ENCODE assay signal across 8 mouse cellular contexts in genomic region chr11:117781199-117781821, GRCm38 (mm10). TPM values are rescaled to one million over a fixed set of nuclear protein-coding genes. Genes with fewer than 3 reads are reported as not detected.
A peak's percentile ranks its signal among the peaks of the same experiment; 100 is the strongest.
DNase-seq lines count a peak whose midpoint lies in the region; ATAC-seq lines count a peak whose summit lies in the region.

No protein-coding gene starts in this region.

- H3K4me3 ChIP-seq in forebrain, embryonic 10.5 days: peak overlapping the region; percentile 55
- H3K4me3 ChIP-seq in forebrain, embryonic 16.5 days (replicated peaks; ENCODE audit: low read length): no peak overlapping the region
- H3K4me3 ChIP-seq in heart, embryonic 11.5 days (ENCODE audit: low read depth, low read length): peak overlapping the region; percentile 52
- H3K4me3 ChIP-seq in kidney, embryonic 15.5 days (replicated peaks): peak overlapping the region; percentile 61

- no peaks in the 10 kb centered on the region for H3K9me3 ChIP-seq in forebrain, embryonic 10.5 days
- no peaks in the 10 kb centered on the region for H3K9me3 ChIP-seq in forebrain, embryonic 16.5 days (ENCODE audit: control insufficient read depth, low read length)
- H3K9me3 ChIP-seq in heart, embryonic 11.5 days (replicated peaks; ENCODE audit: control insufficient read depth, low read length): no peaks in the 10 kb centered on the region
- no peaks in the 10 kb centered on the region for H3K9me3 ChIP-seq in kidney, embryonic 15.5 days (replicated peaks)

- peaks cover 68% of the 10 kb centered on the region for H3K4me1 ChIP-seq in forebrain, embryonic 10.5 days
- peaks cover 26% of the 10 kb centered on the region for H3K4me1 ChIP-seq in forebrain, embryonic 16.5 days (replicated peaks; ENCODE audit: control insufficient read depth, insufficient read depth, low read length)
- peaks cover 46% of the 10 kb centered on the region for H3K4me1 ChIP-seq in heart, embryonic 11.5 days (ENCODE audit: control insufficient read depth, insufficient read depth, low read length)
- peaks cover 66% of the 10 kb centered on the region for H3K4me1 ChIP-seq in kidney, embryonic 15.5 days

- no peak for DNase-seq in forebrain, embryonic 10.5 days (ENCODE audit: extremely low spot score, low spot score)
- DNase-seq in c-Kit-negative CD71-positive TER-119-positive erythroid progenitor cells, embryonic 14.5 days (ENCODE audit: low read depth, low spot score): peak; percentile 57
- DNase-seq in lung, postnatal 14 days: peak; percentile 82
- DNase-seq in spleen, postnatal 14 days (ENCODE audit: low spot score in 2 of 2): peak; percentile 57 to 73
- no peak for DNase-seq in frontal cortex, postnatal 14 days (ENCODE audit: low spot score in 2 of 2)

- peaks cover 81% of the 10 kb centered on the region for H3K27me3 ChIP-seq in forebrain, embryonic 10.5 days (ENCODE audit: poor library complexity, severe bottlenecking)
- H3K27me3 ChIP-seq in forebrain, embryonic 16.5 days (replicated peaks; ENCODE audit: control insufficient read depth, insufficient read depth, low read length): peaks cover 29% of the 10 kb centered on the region
- H3K27me3 ChIP-seq in heart, embryonic 11.5 days (ENCODE audit: control insufficient read depth, insufficient read depth, low read length): peaks cover 17% of the 10 kb centered on the region
- H3K27me3 ChIP-seq in kidney, embryonic 15.5 days: peaks cover 6% of the 10 kb centered on the region; the same call in 1 of the 2 replicates

- ATAC-seq in forebrain, embryonic 16.5 days: no peak
- no peak; the same call in 1 of the 2 replicates for ATAC-seq in heart, embryonic 11.5 days (replicated peaks; ENCODE audit: insufficient number of reproducible peaks, low FRiP score, low TSS enrichment)
- peak; percentile 6; the same call in 1 of the 2 replicates for ATAC-seq in kidney, embryonic 15.5 days (replicated peaks; ENCODE audit: low FRiP score)

- no peak overlapping the region for H3K9ac ChIP-seq in forebrain, embryonic 16.5 days (replicated peaks; ENCODE audit: low read depth, low read length)
- H3K9ac ChIP-seq in heart, embryonic 11.5 days (ENCODE audit: low read depth, low read length): peak overlapping the region; percentile 74
- no peak overlapping the region for H3K9ac ChIP-seq in kidney, embryonic 15.5 days

- 25% methylated on average over 18 of the region's 18 CpGs for whole genome bisulfite sequencing in forebrain, embryonic 10.5 days
- WGBS in forebrain, embryonic 16.5 days: 21% methylated on average over 18 of the region's 18 CpGs
- 8% methylated on average over 18 of the region's 18 CpGs for WGBS in heart, embryonic 11.5 days (ENCODE audit: insufficient replicate concordance)
- 9% methylated on average over 18 of the region's 18 CpGs for WGBS in kidney, embryonic 15.5 days

- no peak overlapping the region for H3K4me2 ChIP-seq in forebrain, embryonic 16.5 days (ENCODE audit: low read length)
- H3K4me2 ChIP-seq in heart, embryonic 11.5 days: peak overlapping the region; percentile 99
- peak overlapping the region; percentile 99 for H3K4me2 ChIP-seq in kidney, embryonic 15.5 days

- 0 out of 2 replicates have a peak, but pooled peaks cover 2% of the 10 kb centered on the region for H3K36me3 ChIP-seq in forebrain, embryonic 10.5 days (replicated peaks)
- no peaks in the 10 kb centered on the region for H3K36me3 ChIP-seq in forebrain, embryonic 16.5 days (ENCODE audit: control insufficient read depth, insufficient read depth)
- H3K36me3 ChIP-seq in heart, embryonic 11.5 days (ENCODE audit: control insufficient read depth, insufficient read depth, low read length): peaks cover 3% of the 10 kb centered on the region; the same call in 1 of the 2 replicates
- peaks cover 19% of the 10 kb centered on the region; the same call in 1 of the 2 replicates for H3K36me3 ChIP-seq in kidney, embryonic 15.5 days

- H3K27ac ChIP-seq in forebrain, embryonic 10.5 days: peak overlapping the region; percentile 84
- no peak overlapping the region for H3K27ac ChIP-seq in forebrain, embryonic 16.5 days (ENCODE audit: low read length)
- peak overlapping the region; percentile 96 for H3K27ac ChIP-seq in heart, embryonic 11.5 days (ENCODE audit: low read depth, low read length)
- peak overlapping the region; percentile 97 for H3K27ac ChIP-seq in kidney, embryonic 15.5 days

RNA-seq across cellular contexts. Expression of gene Tmc8, which starts 0.6 kb away (rescaled TPM):
- 1.4 and 1.5 TPM in 2 replicates for polyA plus RNA-seq in forebrain, embryonic 10.5 days (2016; fragmentation: Nextera tagmentation; extraction: Ambion mirVana)
- polyA plus RNA-seq in forebrain, embryonic 16.5 days (2015; fragmentation: Nextera tagmentation; extraction: Ambion mirVana): 0.78 and 0.99 TPM in 2 replicates
- polyA plus RNA-seq in heart, embryonic 11.5 days (2014; fragmentation: Nextera tagmentation; extraction: Ambion mirVana): 4.4 and 4.5 TPM in 2 replicates
- polyA plus RNA-seq in kidney, embryonic 15.5 days (2015; fragmentation: Nextera tagmentation; extraction: Ambion mirVana): 2.7 and 3.6 TPM in 2 replicates

RNA-seq across cellular contexts. Expression of gene Tmc6, which starts 0.7 kb away (rescaled TPM):
- 11.0 and 12.2 TPM in 2 replicates for polyA plus RNA-seq in forebrain, embryonic 10.5 days (2016; fragmentation: Nextera tagmentation; extraction: Ambion mirVana)
- polyA plus RNA-seq in forebrain, embryonic 16.5 days (2015; fragmentation: Nextera tagmentation; extraction: Ambion mirVana): 2.7 and 3.3 TPM in 2 replicates
- 23.8 and 26.2 TPM in 2 replicates for polyA plus RNA-seq in heart, embryonic 11.5 days (2014; fragmentation: Nextera tagmentation; extraction: Ambion mirVana)
- 36.2 and 37.5 TPM in 2 replicates for polyA plus RNA-seq in kidney, embryonic 15.5 days (2015; fragmentation: Nextera tagmentation; extraction: Ambion mirVana)

RNA-seq across cellular contexts. Expression of gene 6030468B19Rik, which starts 16.1 kb away (rescaled TPM):
- 1.8 and 3.2 TPM in 2 replicates for polyA plus RNA-seq in forebrain, embryonic 10.5 days (2016; fragmentation: Nextera tagmentation; extraction: Ambion mirVana)
- polyA plus RNA-seq in forebrain, embryonic 16.5 days (2015; fragmentation: Nextera tagmentation; extraction: Ambion mirVana): not detected in 2 replicates
- polyA plus RNA-seq in heart, embryonic 11.5 days (2014; fragmentation: Nextera tagmentation; extraction: Ambion mirVana): 3.2 and 3.9 TPM in 2 replicates
- polyA plus RNA-seq in kidney, embryonic 15.5 days (2015; fragmentation: Nextera tagmentation; extraction: Ambion mirVana): 0.36 and 1.7 TPM in 2 replicates

RNA-seq across cellular contexts. Expression of gene Gm20708, which starts 28.2 kb away (rescaled TPM):
- polyA plus RNA-seq in forebrain, embryonic 10.5 days (2016; fragmentation: Nextera tagmentation; extraction: Ambion mirVana): 0.17 and 0.58 TPM in 2 replicates
- polyA plus RNA-seq in forebrain, embryonic 16.5 days (2015; fragmentation: Nextera tagmentation; extraction: Ambion mirVana): 0.19 and 0.90 TPM in 2 replicates
- 0.34 and 0.62 TPM in 2 replicates for polyA plus RNA-seq in heart, embryonic 11.5 days (2014; fragmentation: Nextera tagmentation; extraction: Ambion mirVana)
- polyA plus RNA-seq in kidney, embryonic 15.5 days (2015; fragmentation: Nextera tagmentation; extraction: Ambion mirVana): 0.54 and 0.91 TPM in 2 replicates

RNA-seq across cellular contexts. Expression of gene Syngr2, which starts 28.2 kb away (rescaled TPM):
- 36.9 and 38.0 TPM in 2 replicates for polyA plus RNA-seq in forebrain, embryonic 10.5 days (2016; fragmentation: Nextera tagmentation; extraction: Ambion mirVana)
- polyA plus RNA-seq in forebrain, embryonic 16.5 days (2015; fragmentation: Nextera tagmentation; extraction: Ambion mirVana): 13.1 and 14.4 TPM in 2 replicates
- polyA plus RNA-seq in heart, embryonic 11.5 days (2014; fragmentation: Nextera tagmentation; extraction: Ambion mirVana): 78.7 and 79.2 TPM in 2 replicates
- polyA plus RNA-seq in kidney, embryonic 15.5 days (2015; fragmentation: Nextera tagmentation; extraction: Ambion mirVana): 78.0 and 80.5 TPM in 2 replicates

Comparison
In these comparisons a context has a peak if more than half of its experiments do, and no peak if none do; other contexts are left out.
1. DNase-seq: peak in c-Kit-negative CD71-positive TER-119-positive erythroid progenitor cells, embryonic 14.5 days (single experiment), lung, postnatal 14 days (single experiment) and spleen, postnatal 14 days (2 of 2); none in forebrain, embryonic 10.5 days (single experiment) and frontal cortex, postnatal 14 days (0 of 2).